Mouse (Mus musculus): ENCODE measurements around the gene Srrm3.

Gene Srrm3

DNA sequence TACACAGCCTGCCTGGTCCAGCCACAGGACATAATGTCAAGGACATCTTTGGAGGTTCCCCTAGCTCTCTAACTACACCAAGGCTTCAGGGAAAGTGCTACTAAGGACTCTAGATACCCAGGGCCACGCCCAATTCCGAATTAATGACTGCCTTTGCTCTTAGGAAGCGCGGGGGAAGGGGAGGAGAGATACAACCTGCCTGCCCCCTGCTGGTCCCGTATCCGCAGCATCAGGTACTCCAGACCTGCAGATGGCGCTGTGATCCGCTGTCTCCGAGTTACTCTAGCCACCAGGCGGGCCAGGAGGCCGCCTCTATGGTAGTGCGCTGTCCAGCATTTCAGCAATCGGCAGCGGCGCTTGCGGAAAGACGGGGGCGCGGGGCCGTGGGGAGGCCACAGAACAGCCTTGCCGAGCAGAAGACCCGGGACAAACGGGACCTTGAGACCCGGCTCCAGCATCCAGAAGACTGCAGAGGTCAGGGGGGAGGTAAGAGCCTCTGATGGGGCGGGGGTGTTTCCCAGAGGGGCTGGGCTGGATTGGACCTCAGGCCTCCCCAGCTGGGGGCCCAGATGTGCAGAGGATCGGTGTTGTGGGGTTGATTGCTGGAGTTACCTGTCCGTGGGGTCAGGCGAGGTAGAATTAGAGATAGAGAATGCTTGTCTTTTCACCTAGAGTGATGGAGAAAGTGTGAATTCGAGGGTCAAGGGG, at the start of gene Srrm3:
Gene Srrm3 (plus strand): TSS at position 336 of the 708 bp plus-strand sequence.
- in situ Hi-C loops (cut with MboI; ENCODE audit: low sequenced_read_pairs) = no loop called here

DNA sequence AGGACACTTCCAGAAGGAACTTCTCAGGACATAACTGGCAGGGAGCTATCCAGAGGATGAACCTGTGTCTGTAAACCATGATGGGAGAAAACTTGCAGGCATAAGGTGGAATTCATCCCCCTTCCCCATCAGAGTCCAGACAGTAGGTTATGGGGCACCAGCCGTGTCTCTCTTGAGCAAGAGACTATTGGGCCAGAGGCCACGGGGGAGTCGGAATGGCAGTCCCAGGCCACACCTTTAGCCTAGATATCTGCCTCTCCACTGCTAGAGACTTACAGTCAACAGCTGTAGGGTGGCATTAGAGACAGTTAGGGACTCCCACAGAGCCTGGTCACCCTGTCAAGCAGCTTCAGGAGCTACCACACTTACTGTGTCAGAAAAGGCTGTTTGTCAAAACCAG, 44.8 kb upstream of the Srrm3 start:
- in situ Hi-C loops (cut with MboI; ENCODE audit: low sequenced_read_pairs) = loop anchor here (25.0 kb wide), 1 partner anchor 350 kb away; no protein-coding TSS in a partner anchor

DNA sequence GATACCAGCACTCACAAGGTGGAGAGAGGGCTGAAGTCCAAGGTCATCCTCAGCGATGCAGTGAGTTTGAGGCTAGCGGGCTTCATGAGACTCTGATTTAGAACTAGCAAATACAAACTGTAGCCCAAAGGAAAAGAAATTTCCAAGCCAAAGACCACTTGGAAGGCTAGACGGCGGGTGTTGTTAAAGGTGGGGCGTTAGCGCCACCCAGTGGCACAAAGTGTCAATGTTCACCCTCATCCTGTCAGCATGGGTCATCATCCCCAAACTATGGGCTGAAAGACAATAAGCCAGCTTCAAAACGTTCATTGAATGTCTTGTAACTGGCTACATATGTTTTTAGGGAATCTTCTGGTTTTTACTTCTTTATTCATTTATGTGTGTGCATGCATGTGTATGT, 43.2 kb upstream of the Srrm3 start:
- in situ Hi-C loops (cut with MboI; ENCODE audit: low sequenced_read_pairs) = loop anchor here (25.0 kb wide), 1 partner anchor 351 kb away; no protein-coding TSS in a partner anchor

DNA sequence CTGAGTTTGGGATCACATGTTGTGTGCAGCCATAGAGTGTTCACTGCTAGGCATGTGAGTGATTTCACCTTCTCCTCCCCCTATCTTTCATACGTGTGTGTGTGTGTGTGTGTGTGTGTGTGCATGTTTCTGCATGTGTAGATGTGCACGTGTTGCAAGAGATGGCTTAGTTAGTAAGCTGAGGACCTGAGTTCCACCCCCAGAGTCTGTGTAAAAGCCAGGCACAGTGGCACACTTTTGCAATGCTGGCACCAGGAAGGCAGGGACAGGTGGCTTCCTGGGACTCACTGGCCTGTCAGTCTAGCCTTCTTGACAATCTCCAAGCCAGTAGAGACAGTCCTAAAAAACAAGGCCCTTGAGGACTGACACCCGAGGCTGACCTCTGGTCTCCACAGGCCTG, 41.7 kb upstream of the Srrm3 start:
- in situ Hi-C loops (cut with MboI; ENCODE audit: low sequenced_read_pairs) = loop anchor here (25.0 kb wide), 1 partner anchor 353 kb away; no protein-coding TSS in a partner anchor

DNA sequence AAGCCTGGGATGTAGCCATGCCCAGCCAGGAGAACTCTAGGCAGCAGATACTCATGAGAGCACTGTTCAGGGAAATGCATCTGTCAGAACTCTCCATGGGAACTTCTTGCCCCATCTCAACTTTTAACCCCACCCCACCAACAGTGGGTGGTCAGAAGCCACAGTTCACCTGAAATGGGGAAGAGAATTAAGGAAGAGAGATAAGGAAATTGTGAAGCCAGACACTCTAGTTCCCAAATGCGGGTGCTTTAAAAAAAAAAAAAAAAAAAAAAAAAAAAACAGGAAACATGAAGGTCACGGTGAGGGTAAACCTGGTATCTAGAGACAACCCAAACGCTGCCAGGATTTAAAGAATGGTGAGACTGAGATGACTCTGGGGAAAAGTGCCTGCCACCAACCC, 34.2 kb upstream of the Srrm3 start:
- in situ Hi-C loops (cut with MboI; ENCODE audit: low sequenced_read_pairs) = loop anchor here (25.0 kb wide), 1 partner anchor 360 kb away; no protein-coding TSS in a partner anchor

DNA sequence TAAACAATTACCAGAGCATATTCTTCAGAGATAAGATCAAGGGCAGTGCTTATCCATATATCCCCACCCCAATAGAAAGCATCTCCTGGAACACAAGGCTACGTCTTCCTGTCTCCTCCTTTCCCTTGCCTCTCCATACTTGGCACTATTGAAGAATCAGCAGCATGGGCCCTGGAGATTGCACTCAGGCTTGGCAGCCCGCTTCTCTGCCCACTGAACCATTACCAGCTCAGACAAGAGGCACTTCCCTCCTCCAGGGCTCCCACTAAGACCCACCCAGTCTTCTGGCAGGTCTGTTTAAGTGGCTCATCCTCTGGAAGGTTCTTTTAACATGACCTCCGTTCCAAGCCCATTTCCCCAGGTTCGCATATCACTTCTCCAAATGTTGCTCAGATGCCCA, 30.1 kb upstream of the Srrm3 start:
- in situ Hi-C loops (cut with MboI; ENCODE audit: low sequenced_read_pairs) = no loop called here

DNA sequence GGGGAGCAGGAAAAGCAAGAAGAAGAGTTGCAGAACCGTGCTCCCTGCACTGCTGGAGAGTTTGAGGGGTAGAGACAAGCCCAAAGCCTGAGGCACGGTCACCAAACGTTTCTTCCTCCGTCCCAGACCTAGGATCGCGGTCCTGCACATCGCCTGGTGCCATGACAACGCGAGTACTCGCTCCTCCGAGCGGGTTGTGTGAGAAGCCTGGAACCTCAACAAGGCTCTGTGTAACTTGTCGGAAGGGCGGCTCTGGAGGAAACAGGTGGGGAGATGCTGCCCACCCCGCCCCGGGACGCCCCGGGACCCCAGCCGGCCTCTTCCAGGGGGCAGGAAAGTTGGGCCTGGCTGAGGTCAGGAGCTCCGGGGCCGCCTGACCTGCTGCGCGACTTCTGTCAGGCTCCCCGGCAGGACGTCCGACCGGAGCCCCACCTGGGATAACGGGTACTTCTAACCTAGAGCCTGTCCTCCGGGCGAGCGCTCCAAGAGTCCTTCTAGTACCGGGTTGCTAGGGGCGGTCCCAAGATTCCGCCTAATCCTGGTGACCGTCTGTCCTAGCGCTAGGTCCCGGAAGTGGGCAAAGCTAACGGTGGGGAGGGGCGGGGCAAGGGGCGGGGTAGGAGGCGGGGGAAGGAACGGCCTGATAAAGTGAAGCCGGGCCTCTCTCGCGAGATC, 28.8 kb upstream of the Srrm3 start, which contains the start of gene Styxl1:
Gene Styxl1 (minus strand): TSS at position 590 of the 675 bp plus-strand sequence.
- in situ Hi-C loops (cut with MboI; ENCODE audit: low sequenced_read_pairs) = no loop called here

DNA sequence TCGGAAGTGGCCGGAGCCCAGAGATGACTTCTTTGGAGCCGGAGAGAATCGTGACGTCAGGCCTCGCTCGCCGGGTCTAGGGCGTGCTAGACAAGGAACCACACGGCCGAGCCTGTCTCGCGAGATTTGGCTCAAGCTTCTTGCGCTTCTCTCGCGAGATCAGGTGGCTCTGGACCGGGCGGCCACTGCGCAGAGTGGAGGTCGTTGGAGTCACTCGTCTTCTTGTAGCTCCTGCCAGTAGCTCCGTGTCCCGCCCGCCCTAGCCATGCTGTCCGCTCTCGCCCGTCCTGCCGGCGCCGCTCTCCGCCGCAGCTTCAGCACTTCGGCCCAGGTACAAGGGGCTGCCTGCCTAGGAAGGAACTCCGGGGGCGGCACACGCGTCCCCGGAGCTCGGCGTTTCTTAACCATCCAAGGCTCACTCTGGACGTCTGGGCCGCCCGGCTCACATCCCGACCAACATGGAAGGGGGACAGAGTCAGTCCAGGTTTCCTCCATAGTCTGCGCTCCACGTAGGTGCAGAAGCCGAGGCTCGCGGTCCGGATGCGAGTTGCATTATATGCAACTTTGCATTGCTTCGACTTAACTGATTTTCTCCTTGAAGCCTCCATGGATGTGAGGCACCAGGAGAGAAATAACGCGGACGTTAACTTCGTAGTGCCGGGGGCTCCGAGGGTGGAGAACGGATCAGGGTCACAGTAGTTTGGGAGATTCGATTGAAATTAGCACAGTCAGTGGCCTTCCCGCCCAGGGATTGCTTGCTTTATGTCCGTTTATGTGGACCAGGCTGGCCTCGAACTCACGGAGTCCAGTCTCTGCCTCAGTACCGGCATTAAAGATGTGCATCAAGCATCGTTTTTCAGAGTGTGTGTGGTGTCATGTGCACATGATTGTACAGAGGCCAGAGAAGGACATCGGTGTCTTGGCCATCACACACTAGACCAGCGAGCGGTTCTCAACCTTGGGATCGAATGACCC, 27.9 kb upstream of the Srrm3 start, which contains the start of gene Mdh2:
Gene Mdh2 (plus strand): TSS at position 10 of the 975 bp plus-strand sequence.
- in situ Hi-C loops (cut with MboI; ENCODE audit: low sequenced_read_pairs) = no loop called here

DNA sequence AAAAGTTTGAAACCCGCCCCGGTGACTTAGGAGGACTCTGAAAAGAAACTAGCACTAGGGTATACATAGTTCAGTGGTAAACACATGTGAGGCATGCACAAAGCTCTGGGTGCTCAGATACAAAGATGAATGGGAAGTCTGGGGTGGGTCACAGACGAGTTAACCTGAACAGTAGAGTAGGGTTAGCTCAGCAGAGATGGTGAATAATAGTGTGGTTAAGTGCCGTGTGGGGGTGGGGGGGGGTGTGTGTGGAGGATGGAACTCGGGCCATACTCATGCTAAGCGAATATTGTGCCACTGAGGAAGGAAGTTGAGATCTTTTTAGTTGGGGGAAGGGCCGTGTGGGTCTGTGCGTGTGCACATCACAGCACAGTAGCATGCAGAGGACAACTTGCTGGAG, 26.4 kb upstream of the Srrm3 start:
- in situ Hi-C loops (cut with MboI; ENCODE audit: low sequenced_read_pairs) = no loop called here

DNA sequence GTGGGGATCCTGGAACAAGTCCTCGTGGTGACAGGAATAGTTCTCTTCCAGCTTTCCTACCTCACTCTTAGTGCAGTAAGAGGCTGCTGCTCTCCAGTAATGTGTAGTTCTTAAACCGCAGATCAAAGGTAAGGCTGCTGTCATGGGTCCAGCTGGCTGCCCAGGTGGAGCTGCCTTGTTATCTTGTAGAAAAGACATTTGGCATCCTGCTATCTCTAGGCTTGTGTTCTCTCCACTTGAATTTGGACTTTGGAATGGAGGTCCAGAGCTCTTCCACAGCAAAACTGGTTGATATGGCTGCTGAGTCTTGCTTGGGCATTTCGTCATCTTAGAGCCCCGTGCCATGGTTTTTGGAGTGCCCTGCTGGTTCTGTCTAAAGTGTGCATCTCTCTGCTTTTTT, 23.8 kb upstream of the Srrm3 start:
- in situ Hi-C loops (cut with MboI; ENCODE audit: low sequenced_read_pairs) = no loop called here

DNA sequence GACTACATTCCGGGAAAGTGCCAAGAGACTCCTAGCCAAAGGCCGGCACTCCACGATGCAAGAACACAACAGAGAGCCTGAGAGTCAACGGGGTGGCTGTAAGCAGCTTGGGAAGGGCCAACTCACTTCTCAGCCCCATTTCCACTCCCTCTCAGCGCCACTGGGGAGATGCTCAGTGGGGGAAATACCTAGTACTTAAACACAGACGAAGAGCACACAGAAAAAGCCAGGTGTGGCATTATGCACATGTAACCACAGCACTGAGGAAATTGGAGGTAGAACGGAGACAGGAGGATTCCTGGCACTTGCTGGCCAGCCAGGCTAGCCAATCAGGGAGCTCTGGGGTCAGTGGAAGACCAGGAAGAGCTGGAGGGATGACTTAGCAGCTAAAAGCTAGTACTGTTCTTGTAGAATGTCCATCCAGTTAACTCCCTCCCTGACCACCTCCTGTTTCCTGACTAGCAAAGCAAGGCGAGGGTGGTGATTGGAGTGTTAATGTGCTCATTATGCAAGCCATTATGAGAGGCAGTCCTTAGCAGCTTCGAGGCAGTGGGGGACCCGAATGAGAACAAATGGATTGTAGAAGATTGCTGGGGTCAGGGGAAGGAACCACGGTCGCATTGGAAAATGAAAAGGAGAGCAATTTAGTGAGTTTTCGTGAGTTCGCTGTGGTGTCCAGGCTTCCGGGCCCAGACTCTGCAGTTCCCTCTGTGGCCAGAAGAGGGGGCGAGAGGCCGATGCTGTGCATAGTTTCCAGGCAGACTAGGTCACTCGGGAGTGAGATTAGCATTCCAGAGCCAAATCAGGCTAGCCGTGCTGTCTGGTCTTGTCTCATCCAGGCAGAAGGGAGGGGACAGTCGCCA, 12.5 kb upstream of the Srrm3 start:
- in situ Hi-C loops (cut with MboI; ENCODE audit: low sequenced_read_pairs) = no loop called here

DNA sequence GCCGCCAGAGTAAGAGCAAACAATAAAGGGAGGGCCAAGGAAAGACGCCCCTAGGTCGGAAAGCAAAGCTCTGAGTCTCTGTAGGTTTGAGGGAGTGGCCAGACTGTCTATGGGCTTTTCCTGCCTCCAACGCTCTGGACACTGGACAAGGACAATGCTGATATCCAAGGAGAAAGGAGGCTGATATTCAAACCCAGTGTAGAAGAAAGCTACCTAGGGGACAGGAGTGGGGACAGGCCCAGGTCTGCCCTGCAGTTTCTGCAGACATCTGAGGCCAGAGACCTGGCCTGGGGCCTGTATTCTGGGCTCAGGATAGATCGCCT, 11.9 kb upstream of the Srrm3 start:
- in situ Hi-C loops (cut with MboI; ENCODE audit: low sequenced_read_pairs) = no loop called here

DNA sequence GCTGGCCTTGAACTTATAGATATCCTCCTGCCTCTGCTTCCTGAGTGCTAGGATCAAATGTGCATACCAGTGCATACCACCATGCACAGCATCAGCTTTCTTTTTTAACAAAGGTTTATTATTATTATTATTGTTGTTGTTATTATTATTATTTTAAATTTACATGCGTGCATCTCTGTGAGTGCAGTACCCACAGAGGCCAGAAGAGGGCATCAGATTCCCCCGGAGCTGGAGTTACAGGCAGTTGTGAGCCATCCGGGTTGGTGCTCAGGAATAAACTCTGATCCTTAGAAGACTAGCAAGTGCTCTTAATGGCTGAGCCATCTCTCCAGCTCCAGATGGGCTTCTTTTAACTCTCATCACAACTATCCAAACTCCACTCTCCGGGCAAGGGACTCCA, 6.9 kb upstream of the Srrm3 start:
- in situ Hi-C loops (cut with MboI; ENCODE audit: low sequenced_read_pairs) = no loop called here

DNA sequence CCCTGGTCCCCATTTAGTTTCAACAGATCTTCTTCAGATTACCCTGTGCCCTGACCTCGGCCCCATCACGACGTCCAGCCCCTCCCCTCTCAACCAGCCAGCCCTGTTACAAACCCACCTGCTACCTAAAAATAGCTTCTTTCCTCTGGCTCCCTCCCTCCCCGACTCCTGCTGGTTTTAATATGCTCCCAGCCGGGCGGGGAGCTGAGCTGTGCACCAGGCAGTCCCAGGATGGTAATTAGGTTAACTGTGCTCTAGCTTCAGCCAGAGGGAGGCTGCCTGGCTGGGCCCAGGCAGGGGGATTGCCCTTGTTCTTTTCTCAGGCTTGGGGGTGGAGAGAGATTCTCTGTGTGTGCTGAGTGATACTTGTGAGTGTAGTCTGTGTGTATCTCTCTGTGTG, 5.8 kb upstream of the Srrm3 start:
- in situ Hi-C loops (cut with MboI; ENCODE audit: low sequenced_read_pairs) = no loop called here

DNA sequence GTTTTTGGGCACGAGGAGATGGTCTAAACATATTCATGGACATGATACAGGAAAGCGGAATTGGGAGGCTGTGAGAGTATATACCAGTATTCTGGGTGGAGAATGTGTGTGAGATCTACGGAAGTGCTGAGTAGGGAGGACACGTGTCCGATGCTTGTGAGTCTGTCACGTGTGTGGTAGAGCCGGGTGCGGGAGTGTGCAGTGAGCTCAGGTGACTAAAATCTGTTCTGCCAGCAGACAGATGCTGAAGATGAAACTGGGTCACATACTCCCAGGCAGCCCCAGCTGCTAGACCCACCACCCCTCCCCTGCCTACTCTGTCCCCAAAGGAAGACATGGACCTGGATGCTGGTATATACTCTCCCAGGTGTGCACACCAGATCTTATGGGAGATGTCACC, 4.0 kb upstream of the Srrm3 start:
- in situ Hi-C loops (cut with MboI; ENCODE audit: low sequenced_read_pairs) = no loop called here

DNA sequence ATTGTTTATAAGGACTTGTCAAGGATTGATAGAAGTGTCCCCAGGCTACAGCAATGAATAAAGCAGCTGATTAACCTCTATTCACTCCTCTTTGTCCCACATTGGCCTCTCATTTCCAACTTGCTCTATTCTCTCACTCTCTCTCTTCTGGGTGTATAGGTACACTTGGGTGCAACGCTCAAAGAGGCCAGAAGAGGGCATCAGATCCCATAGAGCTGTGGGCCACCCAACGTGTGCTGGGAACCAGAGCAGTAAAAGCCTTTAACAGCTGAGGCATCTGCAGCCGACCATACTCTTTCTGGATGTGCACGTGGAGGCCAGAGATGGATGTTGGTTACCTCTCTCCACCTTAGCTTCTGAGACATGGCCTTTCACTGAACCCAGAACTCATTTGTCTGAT, 3.6 kb upstream of the Srrm3 start:
- in situ Hi-C loops (cut with MboI; ENCODE audit: low sequenced_read_pairs) = no loop called here

DNA sequence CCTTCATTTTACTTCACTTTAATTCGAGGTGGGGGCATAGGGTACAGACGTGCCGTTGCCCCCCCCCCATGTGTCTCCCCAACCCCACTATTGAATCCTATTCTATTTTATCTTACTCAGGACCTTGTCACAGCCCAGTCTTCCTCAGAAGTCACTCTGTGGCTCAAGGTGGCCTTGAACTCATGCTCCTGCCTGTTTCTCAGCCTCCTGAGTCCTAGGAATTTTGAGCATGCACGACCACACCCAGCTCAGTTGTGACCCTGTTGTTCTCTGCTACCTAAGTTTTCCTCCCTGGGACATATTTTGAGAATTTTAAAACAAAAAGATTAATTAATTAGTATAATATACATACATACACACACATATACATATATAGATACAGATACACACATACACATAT, 3.0 kb upstream of the Srrm3 start:
- in situ Hi-C loops (cut with MboI; ENCODE audit: low sequenced_read_pairs) = no loop called here

DNA sequence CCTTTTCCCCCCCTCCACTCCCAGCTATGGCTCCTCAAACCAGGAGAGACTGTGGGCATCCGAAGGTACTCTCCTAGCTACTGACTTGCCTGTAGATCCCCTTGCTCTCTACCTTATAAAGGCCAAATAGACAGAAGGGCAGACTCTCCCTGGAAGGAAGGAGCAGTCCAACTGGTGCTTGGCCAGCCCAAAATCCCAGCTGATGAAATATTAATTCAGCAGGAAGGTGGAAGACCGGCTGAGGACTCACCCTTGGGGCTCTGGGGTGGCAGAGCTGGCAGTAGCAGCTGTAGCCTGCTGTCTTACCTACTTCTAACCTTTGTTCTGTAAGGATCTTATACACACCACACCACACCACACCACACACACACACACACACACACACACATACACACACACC, 2.0 kb upstream of the Srrm3 start:
- in situ Hi-C loops (cut with MboI; ENCODE audit: low sequenced_read_pairs) = no loop called here

DNA sequence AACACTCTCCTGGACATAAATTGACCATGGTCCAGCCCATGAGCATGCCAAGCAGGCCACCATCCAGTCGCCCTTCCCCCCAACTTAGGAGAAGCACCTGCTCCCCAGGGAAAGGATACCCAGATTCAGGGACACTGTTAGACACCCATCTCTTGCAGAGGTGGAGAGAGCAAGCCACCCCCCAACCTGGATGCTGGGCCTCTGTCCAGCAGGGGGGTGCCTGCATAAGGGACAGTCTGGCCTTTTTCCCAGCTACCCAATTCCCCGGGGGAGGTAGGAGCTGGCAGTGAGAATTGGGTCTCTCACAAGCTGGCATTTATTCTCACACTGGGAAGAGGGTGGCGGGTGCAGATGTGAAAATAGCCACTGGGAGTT, 560 bp downstream of the Srrm3 start:
- in situ Hi-C loops (cut with MboI; ENCODE audit: low sequenced_read_pairs) = no loop called here

DNA sequence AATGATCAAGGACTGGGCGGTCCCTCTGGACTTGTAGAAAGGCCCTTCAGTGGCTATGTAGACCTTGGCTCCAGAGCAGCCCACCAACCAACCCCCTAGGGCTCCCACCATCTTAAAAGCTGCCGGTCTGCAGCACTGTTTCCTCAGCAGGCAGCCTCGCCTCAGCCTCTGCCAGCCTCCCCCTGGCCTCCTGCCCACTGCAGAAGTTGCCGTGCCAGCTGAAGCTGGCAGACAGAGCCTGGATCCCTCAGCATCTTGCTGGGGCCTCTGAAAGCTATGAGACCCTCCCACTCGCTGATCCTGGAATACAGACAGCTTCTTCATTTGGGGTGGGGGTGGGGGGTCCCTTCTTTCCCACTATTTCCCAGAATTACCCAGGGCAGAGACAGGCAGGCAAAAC, 6.3 kb downstream of the Srrm3 start:
- in situ Hi-C loops (cut with MboI; ENCODE audit: low sequenced_read_pairs) = no loop called here

Data from CH12F3 (cell line).